Mouse (Mus musculus) lung, adult 10 weeks (tissue): ENCODE results near the gene Pvr. TPM values are rescaled to one million over a fixed set of nuclear protein-coding genes. Genes with fewer than 3 reads are reported as not detected.

Experiments used
- polyA plus RNA-seq: library from polyadenylated mRNA; stranded (reverse); fragments of 350-450 nt; fragmentation: Illumina TruSeq; extraction: RNeasy Lipid Tissue Mini Kit (QIAGEN cat#74804); gene quantifications from one replicate; pipeline ENCODE4 v1.2.3, GENCODE M21; 2014; ENCODE audit warnings: low read depth, low replicate concordance; ENCODE audit not compliant: insufficient read depth

Gene Pvr
- 17.0 TPM for polyA plus RNA-seq

GRCm38 (mm10) chr7:19920506-19921261 lies at the start of gene Pvr:
Gene Pvr, minus strand, starts transcription at chr7:19921160.

DNA sequence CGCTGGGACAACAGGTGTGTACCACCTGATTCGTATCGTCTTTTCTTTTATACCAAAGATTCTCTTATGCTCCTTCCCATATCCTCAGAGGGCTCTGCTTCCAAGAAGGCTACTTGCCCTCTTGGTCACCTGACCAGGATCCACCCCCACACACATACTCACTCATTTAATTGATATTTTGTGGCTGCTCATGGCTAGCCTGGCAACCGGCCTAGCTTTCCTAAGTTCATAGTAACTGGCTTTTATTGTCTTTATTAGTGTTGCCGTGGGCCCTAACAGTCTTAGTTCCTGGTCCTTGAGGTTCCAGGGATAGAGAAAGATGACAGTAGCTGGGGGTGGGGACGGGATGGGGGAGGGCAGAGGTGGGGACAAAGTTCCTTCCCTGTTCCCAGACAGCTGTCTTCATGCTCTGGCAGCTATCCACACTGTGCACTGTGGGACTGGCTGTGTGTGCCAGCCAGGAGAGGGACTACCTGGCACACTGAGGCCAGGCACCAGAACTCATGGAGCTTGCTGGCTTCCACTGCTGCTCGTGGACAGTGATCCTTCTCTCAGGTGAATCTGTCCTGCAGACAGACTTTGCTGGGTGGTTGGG lies 44.1 kb upstream of the Pvr start, which contains the start of gene Ceacam20:
Gene Ceacam20, plus strand, starts transcription at position 428 of the 595 bp plus-strand sequence.

DNA sequence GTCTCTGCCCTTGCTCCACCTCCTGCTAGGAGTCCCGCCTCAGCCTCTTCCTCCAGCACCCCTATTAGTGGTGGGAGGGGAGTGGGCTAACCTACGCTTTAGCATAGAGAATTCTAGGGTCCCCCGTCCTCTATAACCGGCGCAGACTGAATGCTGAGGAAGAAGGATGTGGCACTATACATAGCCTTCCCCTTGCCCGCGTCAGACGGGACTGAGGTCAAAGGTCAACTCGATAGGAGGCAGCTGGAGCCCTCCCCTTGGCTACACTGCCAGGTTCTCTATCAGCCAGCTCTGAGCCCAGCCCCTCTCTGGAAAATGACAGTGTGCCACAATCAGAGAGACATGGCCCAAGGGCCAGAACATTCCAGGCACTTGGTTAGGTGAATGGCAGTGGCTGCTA lies 29.6 kb upstream of the Pvr start, which contains the start of gene Igsf23:
Gene Igsf23, minus strand, starts transcription at position 168 of the 400 bp plus-strand sequence.

DNA sequence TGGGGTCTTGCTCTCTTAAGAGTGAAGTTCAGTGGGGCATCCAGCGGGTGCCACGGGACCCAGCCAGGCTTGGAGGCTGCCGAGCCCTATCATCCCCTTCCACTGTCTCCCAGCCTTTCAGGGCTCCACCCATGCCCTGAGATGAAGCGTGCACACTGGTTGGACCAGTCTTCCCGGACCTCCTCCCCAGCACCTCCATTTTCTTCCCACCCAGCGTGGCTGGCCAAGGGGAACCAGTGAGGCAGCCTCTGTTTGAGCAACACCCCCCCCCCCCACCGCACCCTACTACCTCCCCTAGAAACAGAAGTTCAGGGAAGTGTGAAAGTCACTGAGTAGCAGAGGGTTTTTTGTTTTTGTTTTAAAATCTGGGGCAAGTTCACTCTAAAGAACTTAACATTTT lies 33.1 kb downstream of the Pvr start, which contains the start of gene Ceacam19:
Gene Ceacam19, minus strand, starts transcription at position 117 of the 400 bp plus-strand sequence.

DNA sequence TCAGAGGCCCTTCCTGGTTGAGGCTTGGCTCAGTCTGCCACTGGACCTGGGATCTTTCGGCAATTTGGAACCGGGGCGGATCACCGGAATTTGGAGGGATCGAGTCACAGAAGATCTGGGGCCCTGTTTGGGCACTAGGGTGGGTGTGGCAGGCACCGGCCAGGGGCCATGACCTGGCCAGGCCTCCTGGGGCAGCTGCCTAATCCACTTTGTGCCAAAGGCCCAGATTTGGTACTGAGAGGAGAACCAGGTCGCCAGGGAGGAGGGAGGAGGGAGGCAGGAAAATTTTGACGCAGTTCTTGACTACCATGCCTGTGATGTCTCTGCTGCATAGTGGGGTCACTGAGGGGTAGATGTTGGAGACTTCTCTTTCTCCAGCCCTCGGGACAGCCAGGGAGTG lies 59.8 kb downstream of the Pvr start, which contains the start of gene Ceacam16:
Gene Ceacam16, minus strand, starts transcription at position 101 of the 400 bp plus-strand sequence.

Other genes with a start within 250 kb of the Pvr start
- 10.3 TPM for gene Apoc2, start 243.2 kb downstream of the Pvr start, polyA plus RNA-seq
- gene Gm44805, start 239.7 kb downstream of the Pvr start, polyA plus RNA-seq: not detected
- gene Apoc4, start 239.7 kb downstream of the Pvr start, polyA plus RNA-seq: not detected
- 122 TPM for gene Apoc1, start 228.5 kb downstream of the Pvr start, polyA plus RNA-seq
- gene Apoe, start 222.0 kb downstream of the Pvr start, polyA plus RNA-seq: 1,026 TPM
- 28.0 TPM for gene Tomm40, start 205.7 kb downstream of the Pvr start, polyA plus RNA-seq
- gene Nectin2, start 170.7 kb downstream of the Pvr start, polyA plus RNA-seq: 39.0 TPM
- 298 TPM for gene Bcam, start 150.1 kb downstream of the Pvr start, polyA plus RNA-seq
- gene Cblc, start 124.4 kb downstream of the Pvr start, polyA plus RNA-seq: 9.7 TPM
- gene Bcl3, start 98.4 kb downstream of the Pvr start, polyA plus RNA-seq: 15.6 TPM
- not detected for gene Gm19345, start 69.2 kb downstream of the Pvr start, polyA plus RNA-seq
- gene Ceacam16, start 59.9 kb downstream of the Pvr start, polyA plus RNA-seq: 0.27 TPM
- gene Ceacam19, start 33.2 kb downstream of the Pvr start, polyA plus RNA-seq: 0.07 TPM
- 1.2 TPM for gene Igsf23, start 29.6 kb upstream of the Pvr start, polyA plus RNA-seq
- not detected for gene Ceacam20, start 44.3 kb upstream of the Pvr start, polyA plus RNA-seq
- not detected for gene Nlrp9b, start 70.3 kb upstream of the Pvr start, polyA plus RNA-seq
- gene Vmn1r91, start 178.5 kb upstream of the Pvr start, polyA plus RNA-seq: not detected
- not detected for gene Gm16442, start 201.4 kb upstream of the Pvr start, polyA plus RNA-seq
- not detected for gene Vmn1r93, start 217.9 kb upstream of the Pvr start, polyA plus RNA-seq
- gene Vmn1r94, start 247.2 kb upstream of the Pvr start, polyA plus RNA-seq: not detected